Mouse (Mus musculus) macrophage (primary cell): Measurements from ENCODE around the gene Ppp1r14a. TPM values are rescaled to one million over a fixed set of nuclear protein-coding genes. Genes with fewer than 3 reads are reported as not detected.

ENCODE experiments used
- H3K27ac ChIP-seq: fragments of 350-480 bp; formaldehyde crosslinking; 2 replicates; pipeline ENCODE4 v1.9.0; 2021
- H3K36me3 ChIP-seq: fragments of 350-480 bp; formaldehyde crosslinking; 2 replicates; pipeline ENCODE4 v1.9.0; 2021; ENCODE audit errors: inconsistent target
- H3K4me3 ChIP-seq: fragments of 350-480 bp; formaldehyde crosslinking; 2 replicates; pipeline ENCODE4 v1.9.0; 2021; ENCODE audit errors: inconsistent target
- H3K79me2 ChIP-seq: fragments of 350-480 bp; formaldehyde crosslinking; 2 replicates; pipeline ENCODE4 v1.9.0; 2021; ENCODE audit errors: inconsistent target
- WGBS: methylation state at CpG from one replicate; pipeline ENCODE4 v1.1.7; 2026; ENCODE audit warnings: inconsistent platforms; ENCODE audit not compliant: missing documents; 5-methylcytosine and 5-hydroxymethylcytosine counted together
- polyA plus RNA-seq: library from polyadenylated mRNA; stranded (reverse); fragments of 250-400 nt; gene quantifications from 3 replicates; pipeline ENCODE4 v1.2.4, GENCODE M21; 2018; ENCODE audit warnings: inconsistent platforms

Ppp1r14a gene
- polyA plus RNA-seq, 1 experiment from 2014 or later = not detected

GRCm38 (mm10) chr7:29341722-29342121, 52.6 kb downstream of the Ppp1r14a start:
- Histone ChIP-seq H3K27ac (no peak overlapping the region), H3K79me2 (no peaks in the 10 kb centered on the region), H3K36me3 (no peaks in the 10 kb centered on the region), H3K4me3 (no peak overlapping the region)
- 91% methylated on average over 12 of the region's 12 CpGs for WGBS

- Histone ChIP-seq H3K79me2 (no peaks in the 10 kb centered on the region), H3K27ac (no peak overlapping the region), H3K36me3 (no peaks in the 10 kb centered on the region), H3K4me3 (no peak overlapping the region)
- 93% methylated on average over 8 of the region's 8 CpGs for WGBS
Measured at GRCm38 (mm10) chr7:29342489-29343092, 53.5 kb downstream of the Ppp1r14a start.

Other genes starting within 250 kb of the Ppp1r14a start
- gene Ryr1, start 164.1 kb upstream of the Ppp1r14a start, polyA plus RNA-seq = 0.01 to 0.03 TPM in 2 of 3 replicates, not detected in the other
- 1.8 to 9.4 TPM (median 2.2 TPM) in 3 replicates for gene Rasgrp4, start 154.5 kb upstream of the Ppp1r14a start, polyA plus RNA-seq
- gene Fam98c, start 133.1 kb upstream of the Ppp1r14a start, polyA plus RNA-seq = 6.9 to 13.8 TPM (median 12.9 TPM) in 3 replicates
- gene Ggn, start 119.1 kb upstream of the Ppp1r14a start, polyA plus RNA-seq = 0.40 to 0.90 TPM (median 0.70 TPM) in 3 replicates
- 0.95 to 2.3 TPM (median 1.6 TPM) in 3 replicates for gene Spred3, start 118.9 kb upstream of the Ppp1r14a start, polyA plus RNA-seq
- 296 to 477 TPM (median 343 TPM) in 3 replicates for gene Psmd8, start 108.6 kb upstream of the Ppp1r14a start, polyA plus RNA-seq
- 0.41 to 1.9 TPM (median 0.86 TPM) in 3 replicates for gene Catsperg1, start 75.3 kb upstream of the Ppp1r14a start, polyA plus RNA-seq
- gene Kcnk6, start 56.8 kb upstream of the Ppp1r14a start, polyA plus RNA-seq = 23.4 to 43.1 TPM (median 38.3 TPM) in 3 replicates
- 31.3 to 53.4 TPM (median 51.1 TPM) in 3 replicates for gene Yif1b, start 51.0 kb upstream of the Ppp1r14a start, polyA plus RNA-seq
- not detected in 3 replicates for gene 2200002D01Rik, start 40.8 kb upstream of the Ppp1r14a start, polyA plus RNA-seq
- 0.25 to 0.72 TPM (median 0.27 TPM) in 3 replicates for gene Spint2, start 7.4 kb upstream of the Ppp1r14a start, polyA plus RNA-seq
- gene Dpf1, start 14.6 kb downstream of the Ppp1r14a start, polyA plus RNA-seq = 0.28 to 1.2 TPM (median 0.29 TPM) in 3 replicates
- gene Sipa1l3, start 229.3 kb downstream of the Ppp1r14a start, polyA plus RNA-seq = 10.2 to 12.7 TPM (median 10.3 TPM) in 3 replicates